Mouse (Mus musculus) adrenal gland, postnatal 0 days (tissue): ENCODE data around the gene Irf4. TPM values are rescaled to one million over a fixed set of nuclear protein-coding genes. Genes with fewer than 3 reads are reported as not detected.

Experiments
- polyA plus RNA-seq: library from polyadenylated mRNA; unstranded; fragments of >200 nt; fragmentation: Nextera tagmentation; extraction: Ambion mirVana; gene quantifications from 2 replicates; pipeline ENCODE4 v1.2.1, GENCODE M21; 2015

Irf4 gene
- 0.08 and 0.22 TPM in 2 replicates for polyA plus RNA-seq

DNA sequence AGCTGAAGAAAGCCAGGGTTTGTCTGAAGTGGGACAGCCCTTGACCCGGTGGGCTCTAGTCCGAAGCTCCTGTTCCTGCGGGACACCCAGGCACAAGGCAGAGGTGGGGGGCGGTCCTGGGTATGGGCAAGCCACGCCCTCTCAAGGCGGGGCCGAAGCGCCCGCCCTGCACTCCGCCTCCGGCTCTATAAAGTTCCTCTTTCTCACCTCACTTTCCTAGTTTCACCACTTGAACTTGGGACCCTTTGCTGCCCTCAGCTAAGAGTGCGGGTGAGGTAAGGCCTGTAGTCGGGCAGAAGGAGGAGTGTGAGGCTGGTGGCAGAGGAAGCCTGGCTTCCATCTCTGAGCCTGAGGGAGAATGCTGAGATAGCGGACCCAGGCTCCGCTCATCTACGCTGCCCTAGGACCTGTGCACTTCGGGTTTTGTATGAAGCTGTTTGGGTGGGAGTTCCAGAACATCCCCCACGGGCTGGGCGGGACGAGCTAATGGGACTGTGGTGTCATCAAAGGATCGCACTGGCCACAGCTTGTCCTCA lies at the start of gene Irf4:
Gene Irf4, plus strand, starts transcription at position 206 of the 536 bp plus-strand sequence.

Other genes with a start within 250 kb of the Irf4 start
- gene Uqcrfs1, start 203.9 kb upstream of the Irf4 start, polyA plus RNA-seq = 266 and 361 TPM in 2 replicates
- 30.6 and 31.6 TPM in 2 replicates for gene Dusp22, start 89.2 kb upstream of the Irf4 start, polyA plus RNA-seq
- gene Hus1b, start 198.5 kb downstream of the Irf4 start, polyA plus RNA-seq = not detected in 2 replicates
- gene Exoc2, start 224.9 kb downstream of the Irf4 start, polyA plus RNA-seq = 15.5 and 19.7 TPM in 2 replicates
- gene Gm5447, start 225.0 kb downstream of the Irf4 start, polyA plus RNA-seq = 0.14 TPM in 1 of 2 replicates, not detected in the other